ENCODE assay signal across 11 mouse cellular contexts in genomic region chr7:29214236-29214635, GRCm38 (mm10). TPM values are rescaled to one million over a fixed set of nuclear protein-coding genes. Genes with fewer than 3 reads are reported as not detected.
A peak's percentile ranks its signal among the peaks of the same experiment; 100 is the strongest.
DNase-seq lines count a peak whose midpoint lies in the region; ATAC-seq and TF ChIP-seq lines count a peak whose summit lies in the region.
"Had no signal": no experiment of that assay in that cellular context is flagged by ENCODE, and none has a peak within 500 bp of the region (broad histone marks: within the 10 kb centered on the region; RNA-seq: fewer than 3 reads in every experiment).

No protein-coding gene starts in this region.

- H3K9ac ChIP-seq in forebrain, embryonic 11.5 days (ENCODE audit: low read length): no peak overlapping the region
- no peak overlapping the region for H3K9ac ChIP-seq in lung, embryonic 15.5 days
- H3K9ac ChIP-seq in forebrain, embryonic 14.5 days (ENCODE audit: low read length): no peak overlapping the region
- no peak overlapping the region for H3K9ac ChIP-seq in midbrain, embryonic 14.5 days (replicated peaks; ENCODE audit: low read length)

- no peak for TF ChIP-seq CTCF in lung, adult 2 months (IDR thresholded peaks at IDR 0.05; ENCODE audit: insufficient read depth, low read length)

- DNase-seq in forebrain, embryonic 10.5 days (ENCODE audit: extremely low spot score, low spot score): no peak
- no peak for DNase-seq in forebrain, embryonic 11.5 days (ENCODE audit: low spot score)
- no peak for DNase-seq in lung, adult 2 months
- DNase-seq in forebrain, embryonic 14.5 days (ENCODE audit: low spot score): no peak
- peak; percentile 6 for DNase-seq in midbrain, embryonic 14.5 days
- no peak for DNase-seq in adrenal gland, adult (ENCODE audit: inconsistent age in 2 of 2, low spot score in 1 of 2)
- DNase-seq in right cerebral cortex, postnatal 36 days (ENCODE audit: low spot score in 2 of 2): no peak
- DNase-seq: gastrocnemius, postnatal 10 days; heart, postnatal 4 days had no signal

- WGBS in forebrain, embryonic 10.5 days: 68% methylated on average over 2 of the region's 2 CpGs
- 73% methylated on average over 2 of the region's 2 CpGs for WGBS in forebrain, embryonic 11.5 days
- 40% methylated on average over 2 of the region's 2 CpGs for WGBS in lung, embryonic 15.5 days
- 45% methylated on average over 2 of the region's 2 CpGs for WGBS in lung, adult 2 months
- 73% methylated on average over 2 of the region's 2 CpGs for WGBS in forebrain, embryonic 14.5 days
- 78% methylated on average over 2 of the region's 2 CpGs for WGBS in midbrain, embryonic 14.5 days

- no peaks in the 10 kb centered on the region for H3K36me3 ChIP-seq in forebrain, embryonic 10.5 days (replicated peaks)
- no peaks in the 10 kb centered on the region for H3K36me3 ChIP-seq in forebrain, embryonic 11.5 days (ENCODE audit: control insufficient read depth, insufficient read depth, low read length)
- no peaks in the 10 kb centered on the region for H3K36me3 ChIP-seq in lung, embryonic 15.5 days
- H3K36me3 ChIP-seq in forebrain, embryonic 14.5 days (ENCODE audit: control insufficient read depth, insufficient read depth, low read length): no peaks in the 10 kb centered on the region
- no peaks in the 10 kb centered on the region for H3K36me3 ChIP-seq in midbrain, embryonic 14.5 days (ENCODE audit: control insufficient read depth, insufficient read depth, low read length)

- H3K27me3 ChIP-seq in forebrain, embryonic 10.5 days (ENCODE audit: poor library complexity, severe bottlenecking): peaks cover 24% of the 10 kb centered on the region
- peaks cover 12% of the 10 kb centered on the region for H3K27me3 ChIP-seq in forebrain, embryonic 11.5 days (ENCODE audit: control insufficient read depth, insufficient read depth, low read length)
- no peaks in the 10 kb centered on the region for H3K27me3 ChIP-seq in lung, embryonic 15.5 days
- H3K27me3 ChIP-seq in forebrain, embryonic 14.5 days (replicated peaks; ENCODE audit: control insufficient read depth, insufficient read depth, low read length): no peaks in the 10 kb centered on the region
- no peaks in the 10 kb centered on the region for H3K27me3 ChIP-seq in midbrain, embryonic 14.5 days (ENCODE audit: control insufficient read depth, insufficient read depth, low read length)

- no peak for ATAC-seq in forebrain, embryonic 11.5 days (replicated peaks; ENCODE audit: low FRiP score)
- no peak for ATAC-seq in lung, embryonic 15.5 days (ENCODE audit: borderline replicate concordance, extremely low read depth, low FRiP score, low TSS enrichment)
- no peak for ATAC-seq in forebrain, embryonic 14.5 days
- no peak for ATAC-seq in midbrain, embryonic 14.5 days (ENCODE audit: low FRiP score, low TSS enrichment)

- TF ChIP-seq POLR2A in lung, adult 2 months (IDR thresholded peaks at IDR 0.05; ENCODE audit: borderline replicate concordance, extremely low read depth, low read depth, low read length): no peak

- H3K27ac ChIP-seq in forebrain, embryonic 10.5 days: no peak overlapping the region
- no peak overlapping the region for H3K27ac ChIP-seq in forebrain, embryonic 11.5 days (ENCODE audit: low read depth, low read length)
- H3K27ac ChIP-seq in lung, embryonic 15.5 days: peak overlapping the region; percentile 67
- no peak overlapping the region for H3K27ac ChIP-seq in forebrain, embryonic 14.5 days (ENCODE audit: low read depth, low read length)
- no peak overlapping the region for H3K27ac ChIP-seq in midbrain, embryonic 14.5 days (replicated peaks; ENCODE audit: low read depth, low read length)
- H3K27ac ChIP-seq: kidney, postnatal 0 days had no signal

- H3K4me1 ChIP-seq in forebrain, embryonic 10.5 days: peaks cover 26% of the 10 kb centered on the region
- no peaks in the 10 kb centered on the region for H3K4me1 ChIP-seq in forebrain, embryonic 11.5 days (replicated peaks; ENCODE audit: control insufficient read depth, insufficient read depth, low read length)
- H3K4me1 ChIP-seq in lung, embryonic 15.5 days: peaks cover 15% of the 10 kb centered on the region
- H3K4me1 ChIP-seq in lung, adult 2 months (ENCODE audit: control insufficient read depth, insufficient read depth, low read length): 0 out of 2 replicates have a peak, but pooled peaks cover 4% of the 10 kb centered on the region
- H3K4me1 ChIP-seq in forebrain, embryonic 14.5 days (ENCODE audit: control insufficient read depth, insufficient read depth, low read length): no peaks in the 10 kb centered on the region
- H3K4me1 ChIP-seq in midbrain, embryonic 14.5 days (ENCODE audit: control insufficient read depth, insufficient read depth, low read length): 0 out of 2 replicates have a peak, but pooled peaks cover 6% of the 10 kb centered on the region

- no peak overlapping the region; the same call in 1 of the 2 replicates for H3K4me2 ChIP-seq in forebrain, embryonic 11.5 days (ENCODE audit: low read depth, low read length, severe bottlenecking)
- no peak overlapping the region for H3K4me2 ChIP-seq in lung, embryonic 15.5 days
- peak overlapping the region; percentile 44; the same call in 1 of the 2 replicates for H3K4me2 ChIP-seq in forebrain, embryonic 14.5 days (ENCODE audit: low read length)
- peak overlapping the region; percentile 52 for H3K4me2 ChIP-seq in midbrain, embryonic 14.5 days (ENCODE audit: low read length)

- peaks cover 21% of the 10 kb centered on the region; the same call in 1 of the 2 replicates for H3K9me3 ChIP-seq in forebrain, embryonic 10.5 days
- no peaks in the 10 kb centered on the region; the same call in 1 of the 2 replicates for H3K9me3 ChIP-seq in forebrain, embryonic 11.5 days (ENCODE audit: control insufficient read depth, low read length)
- H3K9me3 ChIP-seq in lung, embryonic 15.5 days: no peaks in the 10 kb centered on the region; the same call in 1 of the 2 replicates
- no peaks in the 10 kb centered on the region for H3K9me3 ChIP-seq in forebrain, embryonic 14.5 days (replicated peaks; ENCODE audit: control insufficient read depth, low read length)
- H3K9me3 ChIP-seq in midbrain, embryonic 14.5 days (ENCODE audit: control insufficient read depth, low read length): peaks cover under 1% of the 10 kb centered on the region; the same call in 1 of the 2 replicates

- H3K4me3 ChIP-seq in forebrain, embryonic 10.5 days: peak overlapping the region; percentile 49; the same call in 1 of the 2 replicates
- H3K4me3 ChIP-seq in forebrain, embryonic 11.5 days (ENCODE audit: low read depth, low read length): no peak overlapping the region
- H3K4me3 ChIP-seq in lung, embryonic 15.5 days: no peak overlapping the region
- H3K4me3 ChIP-seq in lung, adult 2 months (replicated peaks; ENCODE audit: extremely low read depth, low read depth, low read length): no peak overlapping the region
- H3K4me3 ChIP-seq in forebrain, embryonic 14.5 days (ENCODE audit: low read depth, low read length): no peak overlapping the region
- no peak overlapping the region for H3K4me3 ChIP-seq in midbrain, embryonic 14.5 days (replicated peaks; ENCODE audit: low read depth, low read length)

RNA-seq across cellular contexts. Expression of gene Catsperg1, which starts 0.4 kb away (rescaled TPM):
- 0.33 and 0.38 TPM in 2 replicates for polyA plus RNA-seq in forebrain, embryonic 10.5 days (2016; fragmentation: Nextera tagmentation; extraction: Ambion mirVana)
- 0.12 and 0.43 TPM in 2 replicates for polyA plus RNA-seq in forebrain, embryonic 11.5 days (2014; fragmentation: Nextera tagmentation; extraction: Ambion mirVana)
- polyA plus RNA-seq in lung, embryonic 15.5 days (2015; fragmentation: Nextera tagmentation; extraction: Ambion mirVana): 0.86 and 1.0 TPM in 2 replicates
- polyA plus RNA-seq in lung, adult 2 months (2012; rRNA removed): 3.4 and 3.9 TPM in 2 replicates
- polyA plus RNA-seq in forebrain, embryonic 14.5 days (2014; fragmentation: Nextera tagmentation; extraction: Ambion mirVana): 0.85 and 1.6 TPM in 2 replicates
- polyA plus RNA-seq in midbrain, embryonic 14.5 days (2014; fragmentation: Nextera tagmentation; extraction: Ambion mirVana): 3.6 TPM in 2 replicates

RNA-seq across cellular contexts. Expression of gene Kcnk6, which starts 18.1 kb away (rescaled TPM):
- 0.64 and 0.79 TPM in 2 replicates for polyA plus RNA-seq in forebrain, embryonic 10.5 days (2016; fragmentation: Nextera tagmentation; extraction: Ambion mirVana)
- 0.19 and 0.21 TPM in 2 replicates for polyA plus RNA-seq in forebrain, embryonic 11.5 days (2014; fragmentation: Nextera tagmentation; extraction: Ambion mirVana)
- 1.7 and 2.0 TPM in 2 replicates for polyA plus RNA-seq in lung, embryonic 15.5 days (2015; fragmentation: Nextera tagmentation; extraction: Ambion mirVana)
- 30.6 and 41.5 TPM in 2 replicates for polyA plus RNA-seq in lung, adult 2 months (2012; rRNA removed)
- 0.22 and 0.46 TPM in 2 replicates for polyA plus RNA-seq in forebrain, embryonic 14.5 days (2014; fragmentation: Nextera tagmentation; extraction: Ambion mirVana)
- 0.54 and 0.85 TPM in 2 replicates for polyA plus RNA-seq in midbrain, embryonic 14.5 days (2014; fragmentation: Nextera tagmentation; extraction: Ambion mirVana)

RNA-seq across cellular contexts. Expression of gene Yif1b, which starts 23.9 kb away (rescaled TPM):
- polyA plus RNA-seq in forebrain, embryonic 10.5 days (2016; fragmentation: Nextera tagmentation; extraction: Ambion mirVana): 103 and 108 TPM in 2 replicates
- 78.9 and 86.2 TPM in 2 replicates for polyA plus RNA-seq in forebrain, embryonic 11.5 days (2014; fragmentation: Nextera tagmentation; extraction: Ambion mirVana)
- 133 and 134 TPM in 2 replicates for polyA plus RNA-seq in lung, embryonic 15.5 days (2015; fragmentation: Nextera tagmentation; extraction: Ambion mirVana)
- 182 and 190 TPM in 2 replicates for polyA plus RNA-seq in lung, adult 2 months (2012; rRNA removed)
- 88.2 and 96.2 TPM in 2 replicates for polyA plus RNA-seq in forebrain, embryonic 14.5 days (2014; fragmentation: Nextera tagmentation; extraction: Ambion mirVana)
- polyA plus RNA-seq in midbrain, embryonic 14.5 days (2014; fragmentation: Nextera tagmentation; extraction: Ambion mirVana): 86.6 and 107 TPM in 2 replicates

RNA-seq across cellular contexts. Expression of gene Psmd8, which starts 33.7 kb away (rescaled TPM):
- 290 and 304 TPM in 2 replicates for polyA plus RNA-seq in forebrain, embryonic 10.5 days (2016; fragmentation: Nextera tagmentation; extraction: Ambion mirVana)
- 291 and 297 TPM in 2 replicates for polyA plus RNA-seq in forebrain, embryonic 11.5 days (2014; fragmentation: Nextera tagmentation; extraction: Ambion mirVana)
- 267 and 270 TPM in 2 replicates for polyA plus RNA-seq in lung, embryonic 15.5 days (2015; fragmentation: Nextera tagmentation; extraction: Ambion mirVana)
- 93.5 and 165 TPM in 2 replicates for polyA plus RNA-seq in lung, adult 2 months (2012; rRNA removed)
- 337 and 364 TPM in 2 replicates for polyA plus RNA-seq in forebrain, embryonic 14.5 days (2014; fragmentation: Nextera tagmentation; extraction: Ambion mirVana)
- polyA plus RNA-seq in midbrain, embryonic 14.5 days (2014; fragmentation: Nextera tagmentation; extraction: Ambion mirVana): 290 and 302 TPM in 2 replicates

RNA-seq across cellular contexts. Expression of gene 2200002D01Rik, which starts 34.0 kb away (rescaled TPM):
- 2.9 and 4.1 TPM in 2 replicates for polyA plus RNA-seq in forebrain, embryonic 10.5 days (2016; fragmentation: Nextera tagmentation; extraction: Ambion mirVana)
- 1.8 and 5.7 TPM in 2 replicates for polyA plus RNA-seq in forebrain, embryonic 11.5 days (2014; fragmentation: Nextera tagmentation; extraction: Ambion mirVana)
- polyA plus RNA-seq in lung, embryonic 15.5 days (2015; fragmentation: Nextera tagmentation; extraction: Ambion mirVana): 13.1 and 14.4 TPM in 2 replicates
- 7.9 and 12.6 TPM in 2 replicates for polyA plus RNA-seq in lung, adult 2 months (2012; rRNA removed)
- polyA plus RNA-seq in forebrain, embryonic 14.5 days (2014; fragmentation: Nextera tagmentation; extraction: Ambion mirVana): 0.37 and 1.2 TPM in 2 replicates
- polyA plus RNA-seq in midbrain, embryonic 14.5 days (2014; fragmentation: Nextera tagmentation; extraction: Ambion mirVana): 0.29 and 0.57 TPM in 2 replicates

Comparison
In these comparisons a context has a peak if more than half of its experiments do, and no peak if none do; other contexts are left out.
1. H3K4me2 ChIP-seq: peak in forebrain, embryonic 14.5 days (single experiment) and midbrain, embryonic 14.5 days (single experiment); none in forebrain, embryonic 11.5 days (single experiment) and lung, embryonic 15.5 days (single experiment).
2. RNA of gene Kcnk6, which starts 18.1 kb away (polyA plus RNA-seq): 30.6 to 41.5 TPM in lung, adult 2 months; 1.7 to 2.0 TPM in lung, embryonic 15.5 days, 0.64 to 0.79 TPM in forebrain, embryonic 10.5 days, 0.54 to 0.85 TPM in midbrain, embryonic 14.5 days, 0.22 to 0.46 TPM in forebrain, embryonic 14.5 days and 0.19 to 0.21 TPM in forebrain, embryonic 11.5 days; every median in the first group is over 10 times any median in the second.